Mouse (Mus musculus) MEL (cell line): Measurements from ENCODE around the gene Ecel1. TPM values are rescaled to one million over a fixed set of nuclear protein-coding genes. Genes with fewer than 3 reads are reported as not detected.

Source experiments
- DNase-seq: peaks from one replicate; pipeline ENCODE4 v3.0.0; 2011; ENCODE audit warnings: low read depth, low spot score
- H3K27ac ChIP-seq: 2 replicates; pipeline ENCODE4 v1.5.1; 2012; ENCODE audit warnings: low read depth, mild to moderate bottlenecking, control low read depth, low read length, moderate library complexity; ENCODE audit not compliant: control insufficient read depth
- H3K27me3 ChIP-seq, 2 experiments: fragments of 150-350 bp in 1 of 2; sonication (generic) in 1 of 2; 2 replicates each; pipeline ENCODE4 v1.6.1; 2012; ENCODE audit warnings: low read length in 2 of 2, mild to moderate bottlenecking in 2 of 2, improper control_type of control experiment in 1 of 2, moderate library complexity in 1 of 2; ENCODE audit not compliant: insufficient read depth in 2 of 2, control insufficient read depth in 1 of 2
- H3K36me3 ChIP-seq, 2 experiments: 2 replicates each; pipeline ENCODE4 v1.6.1; 2012 to 2014; ENCODE audit warnings: low read length in 2 of 2, improper control_type of control experiment in 1 of 2, inconsistent platforms in 1 of 2, mild to moderate bottlenecking in 1 of 2; ENCODE audit not compliant: insufficient read depth in 2 of 2, control insufficient read depth in 1 of 2
- H3K4me1 ChIP-seq, 2 experiments: fragments of 150-350 bp in 1 of 2; sonication (generic) in 1 of 2; 2 replicates each; pipeline ENCODE4 v1.6.1; 2012; ENCODE audit warnings: low read length in 2 of 2, improper control_type of control experiment in 1 of 2, mild to moderate bottlenecking in 1 of 2; ENCODE audit not compliant: insufficient read depth in 2 of 2, control insufficient read depth in 1 of 2
- H3K4me3 ChIP-seq, 2 experiments: fragments of 150-350 bp in 1 of 2; sonication (generic) in 1 of 2; 2 replicates each; pipeline ENCODE4 v1.5.1; 2012; ENCODE audit warnings: low read depth in 2 of 2, low read length in 2 of 2, mild to moderate bottlenecking in 2 of 2, moderate library complexity in 2 of 2, control low read depth in 1 of 2, improper control_type of control experiment in 1 of 2; ENCODE audit not compliant: control insufficient read depth in 1 of 2, insufficient read depth in 1 of 2
- H3K79me2 ChIP-seq: 2 replicates; pipeline ENCODE4 v1.6.1; 2012; ENCODE audit warnings: mild to moderate bottlenecking, low read length, moderate library complexity; ENCODE audit not compliant: control insufficient read depth, poor library complexity, insufficient read depth
- H3K9ac ChIP-seq: 2 replicates; pipeline ENCODE4 v1.6.1; 2012; ENCODE audit warnings: low read depth, mild to moderate bottlenecking, control low read depth, low read length, moderate library complexity; ENCODE audit not compliant: control insufficient read depth, poor library complexity, severe bottlenecking
- H3K9me3 ChIP-seq: fragments of 150-350 bp; sonication (generic); replicated peaks from 2 replicates; pipeline ENCODE4 v1.6.1; 2012; ENCODE audit warnings: mild to moderate bottlenecking, low read length, improper control_type of control experiment, moderate library complexity; ENCODE audit not compliant: insufficient read depth
- CHD1 ChIP-seq: IDR thresholded peaks from 2 replicates; pipeline ENCODE4 v1.6.1; 2012; ENCODE audit warnings: low read depth, mild to moderate bottlenecking, inconsistent platforms, low read length, improper control_type of control experiment
- ELF1 ChIP-seq: IDR thresholded peaks from 2 replicates; pipeline ENCODE4 v1.6.1; 2014; ENCODE audit warnings: low read depth, mild to moderate bottlenecking, inconsistent platforms, low read length, improper control_type of control experiment, moderate library complexity
- EP300 ChIP-seq, 2 experiments: IDR thresholded peaks; 2 replicates each; pipeline ENCODE4 v1.6.1; 2011; ENCODE audit warnings: improper control_type of control experiment in 2 of 2, low read length in 2 of 2, low read depth in 1 of 2, mild to moderate bottlenecking in 1 of 2
- ETS1 ChIP-seq: IDR thresholded peaks from 2 replicates; pipeline ENCODE4 v1.6.1; 2012; ENCODE audit warnings: low read depth, mild to moderate bottlenecking, inconsistent platforms, low read length, improper control_type of control experiment, moderate library complexity
- GABPA ChIP-seq: IDR thresholded peaks from 2 replicates; pipeline ENCODE4 v1.6.1; 2012; ENCODE audit warnings: low read depth, mild to moderate bottlenecking, inconsistent platforms, low read length, improper control_type of control experiment, moderate library complexity
- GATA1 ChIP-seq: IDR thresholded peaks from 2 replicates; pipeline ENCODE4 v1.6.1; 2011; ENCODE audit warnings: low read depth, low read length, improper control_type of control experiment
- JUND ChIP-seq: IDR thresholded peaks from 2 replicates; pipeline ENCODE4 v1.6.1; 2011; ENCODE audit warnings: low read depth, mild to moderate bottlenecking, improper control_type of control experiment, low read length
- MEF2A ChIP-seq: IDR thresholded peaks from 2 replicates; pipeline ENCODE4 v1.6.1; 2014; ENCODE audit warnings: low read depth, mild to moderate bottlenecking, inconsistent platforms, low read length, improper control_type of control experiment; ENCODE audit not compliant: poor library complexity, insufficient replicate concordance, severe bottlenecking; ENCODE audit errors: extremely low read depth
- MYB ChIP-seq: IDR thresholded peaks from 2 replicates; pipeline ENCODE4 v1.6.1; 2011; ENCODE audit warnings: mild to moderate bottlenecking, low read depth, low read length, improper control_type of control experiment
- POLR2AphosphoS5 ChIP-seq: IDR thresholded peaks from 2 replicates; pipeline ENCODE4 v1.6.1; 2012; ENCODE audit warnings: low read depth, borderline replicate concordance, mild to moderate bottlenecking, inconsistent platforms, low read length, moderate library complexity, mixed read lengths
- RCOR1 ChIP-seq: IDR thresholded peaks from 2 replicates; pipeline ENCODE4 v1.6.1; 2012; ENCODE audit warnings: low read depth, mild to moderate bottlenecking, inconsistent platforms, low read length, improper control_type of control experiment
- TCF12 ChIP-seq: IDR thresholded peaks from 2 replicates; pipeline ENCODE4 v1.6.1; 2014; ENCODE audit warnings: low read depth, mild to moderate bottlenecking, inconsistent platforms, low read length, improper control_type of control experiment, moderate library complexity
- USF2 ChIP-seq, 2 experiments: IDR thresholded peaks; 2 replicates each; pipeline ENCODE4 v1.6.1; 2011 to 2012; ENCODE audit warnings: improper control_type of control experiment in 2 of 2, low read length in 2 of 2, borderline replicate concordance in 1 of 2, inconsistent platforms in 1 of 2, low read depth in 1 of 2, mild to moderate bottlenecking in 1 of 2; ENCODE audit not compliant: insufficient read depth in 1 of 2
- ZC3H11A ChIP-seq: IDR thresholded peaks from 2 replicates; pipeline ENCODE4 v1.6.1; 2012; ENCODE audit warnings: low read depth, mild to moderate bottlenecking, inconsistent platforms, low read length, improper control_type of control experiment
- ZNF384 ChIP-seq: IDR thresholded peaks from 2 replicates; pipeline ENCODE4 v1.6.1; 2012; ENCODE audit warnings: low read depth, mild to moderate bottlenecking, inconsistent platforms, low read length, improper control_type of control experiment
- polyA plus RNA-seq, 2 experiments: library from polyadenylated mRNA; stranded (reverse) in 1 of 2; unstranded in 1 of 2; fragments of >175 nt in 1 of 2; fragments of >200 nt in 1 of 2; gene quantifications; 2 replicates each; pipeline versions ENCODE4 v1.2.1 to v1.2.4; 2012; ENCODE audit warnings: low replicate concordance in 2 of 2, low read depth in 1 of 2; ENCODE audit not compliant: insufficient read length in 2 of 2, insufficient read depth in 1 of 2, missing spikeins in 1 of 2
- total RNA-seq: library from RNA; depleted of rRNA; stranded (reverse); fragments of 300-350 nt; gene quantifications from 2 replicates; pipeline ENCODE4 v1.2.3, GENCODE M21; 2012

Gene Ecel1
- total and polyA plus RNA-seq, 3 experiments = 0.73 to 4.8 TPM; not detected in 1

DNA sequence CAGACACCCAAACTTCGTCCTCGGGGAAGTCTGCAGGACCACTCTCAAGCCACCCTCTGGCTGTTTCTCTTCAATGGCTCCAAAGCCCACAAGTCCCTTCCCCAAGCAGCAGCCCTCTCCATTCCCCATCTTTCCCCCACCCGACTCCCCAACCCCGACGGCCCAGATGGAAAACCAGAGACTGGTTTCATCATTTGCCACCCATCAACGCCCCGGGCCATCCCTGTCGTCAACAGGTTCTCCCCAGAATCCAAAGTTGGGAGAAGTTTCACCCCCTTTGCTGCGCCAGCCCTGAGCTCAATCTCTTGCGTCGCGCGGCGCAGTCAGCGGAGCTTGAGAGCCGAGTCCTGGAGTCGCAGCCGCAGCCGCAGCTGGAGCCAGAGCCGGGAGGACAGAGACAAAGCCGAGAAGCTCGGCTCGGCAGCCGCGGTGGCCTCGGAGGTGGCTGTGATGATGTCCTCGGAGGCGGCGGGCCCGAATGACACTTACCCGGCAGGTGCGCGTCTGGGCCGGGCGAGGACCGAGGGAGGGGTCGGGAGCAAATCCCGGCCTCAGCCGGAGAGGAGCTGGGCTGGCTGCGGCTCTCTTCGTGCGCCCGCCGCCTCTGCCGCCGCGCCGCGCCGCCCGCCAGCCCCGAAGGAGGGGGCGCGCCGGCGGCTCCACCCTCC, 656 bp downstream of the Ecel1 start (continued):
- no peak for TF ChIP-seq POLR2AphosphoS5
- TF ChIP-seq GATA1 = no peak

DNA sequence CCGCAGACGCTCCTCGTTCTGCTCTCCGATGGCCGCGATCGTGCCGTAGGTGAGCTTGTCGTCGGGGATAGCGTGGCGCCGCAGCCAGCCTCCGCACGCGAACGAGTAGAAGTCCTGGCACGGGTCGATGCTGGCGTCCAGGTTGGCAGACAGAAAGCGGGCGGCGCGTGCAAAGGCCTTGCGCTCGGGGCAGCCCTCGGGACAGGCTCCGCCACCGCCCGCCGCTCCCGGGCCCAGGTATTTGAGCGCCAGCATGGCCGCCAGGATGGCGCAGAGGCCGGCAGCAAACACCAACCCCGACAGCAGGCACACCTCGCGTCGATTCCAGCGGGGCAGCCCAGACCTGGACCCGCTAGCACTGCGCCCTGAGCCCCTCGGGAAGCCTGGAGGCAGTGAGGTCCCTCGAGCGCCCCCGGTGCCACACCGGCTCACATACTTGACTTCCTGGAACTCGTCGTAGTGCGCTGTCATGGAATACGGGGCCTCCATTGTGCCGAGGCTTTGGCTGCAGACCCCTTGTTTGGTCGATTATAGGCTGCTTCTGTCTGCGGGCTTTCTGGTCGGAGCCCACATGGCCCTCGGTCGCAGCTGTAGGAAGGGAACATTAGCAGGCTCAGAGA, 1.7 kb downstream of the Ecel1 start:
- H3K4me1 ChIP-seq = no peaks in the 10 kb centered on the region
- H3K9me3 ChIP-seq = no peaks in the 10 kb centered on the region
- H3K36me3 ChIP-seq = no peaks in the 10 kb centered on the region
- no peaks in the 10 kb centered on the region for H3K79me2 ChIP-seq
- H3K27me3 ChIP-seq = peaks cover 0 to 1% of the 10 kb centered on the region in 2 experiments; a peak in 1 of 4 replicates
- H3K9ac ChIP-seq = no peak overlapping the region
- H3K4me3 ChIP-seq = no peak overlapping the region
- DNase-seq = no peak
- no peak for TF ChIP-seq ZC3H11A
- no peak for TF ChIP-seq USF2 (IDR thresholded peaks at IDR 0.05; ENCODE audit: borderline replicate concordance in 1 of 2, insufficient read depth in 1 of 2, low read depth in 1 of 2, low read length in 2 of 2)
- no peak for TF ChIP-seq RCOR1
- TF ChIP-seq MEF2A = no peak
- no peak for TF ChIP-seq GABPA
- no peak for TF ChIP-seq ETS1
- TF ChIP-seq TCF12 = no peak
- TF ChIP-seq JUND = no peak
- no peak for TF ChIP-seq GATA1
- no peak for TF ChIP-seq ELF1
- TF ChIP-seq CHD1 = no peak
- TF ChIP-seq MYB = no peak
- no peak for TF ChIP-seq ZNF384
- TF ChIP-seq EP300 (IDR thresholded peaks at IDR 0.05; ENCODE audit: low read depth in 1 of 2, low read length in 2 of 2) = no peak
- no peak overlapping the region for H3K27ac ChIP-seq
